Mouse (Mus musculus): Measurements from ENCODE around the gene Sod1.

DNA sequence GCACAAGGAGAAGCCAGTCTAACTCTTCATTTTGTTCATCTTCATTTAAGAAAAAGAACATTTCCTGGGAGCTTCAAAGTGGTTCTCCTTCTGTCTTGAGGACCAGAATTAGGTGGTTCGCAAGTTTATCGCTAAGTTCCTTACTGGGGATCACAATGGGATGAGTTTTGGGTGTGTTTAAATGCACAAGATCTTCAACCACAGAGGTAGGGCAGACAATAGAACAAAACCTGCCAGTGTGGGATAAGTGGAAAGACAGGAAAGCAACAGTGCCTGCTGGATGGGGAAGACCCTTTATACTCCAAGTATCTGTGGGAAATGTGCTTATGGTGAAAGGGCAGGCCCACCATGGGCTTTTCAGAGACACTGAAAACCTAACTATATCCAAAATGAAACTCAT lies 15.7 kb upstream of the Sod1 start:
- TF ChIP-seq GATA1 (IDR thresholded peaks at IDR 0.05; ENCODE audit: low read length) = no peak
- TF ChIP-seq TAL1 (IDR thresholded peaks at IDR 0.05; ENCODE audit: low read length) = no peak
